Mouse (Mus musculus): ENCODE data around the gene Commd6.
"Not testable (repeated sequence)": the region's sequence is repeated elsewhere in the genome, so short reads cannot be mapped to it uniquely, and the experiment has no call there.

The Commd6 gene

DNA sequence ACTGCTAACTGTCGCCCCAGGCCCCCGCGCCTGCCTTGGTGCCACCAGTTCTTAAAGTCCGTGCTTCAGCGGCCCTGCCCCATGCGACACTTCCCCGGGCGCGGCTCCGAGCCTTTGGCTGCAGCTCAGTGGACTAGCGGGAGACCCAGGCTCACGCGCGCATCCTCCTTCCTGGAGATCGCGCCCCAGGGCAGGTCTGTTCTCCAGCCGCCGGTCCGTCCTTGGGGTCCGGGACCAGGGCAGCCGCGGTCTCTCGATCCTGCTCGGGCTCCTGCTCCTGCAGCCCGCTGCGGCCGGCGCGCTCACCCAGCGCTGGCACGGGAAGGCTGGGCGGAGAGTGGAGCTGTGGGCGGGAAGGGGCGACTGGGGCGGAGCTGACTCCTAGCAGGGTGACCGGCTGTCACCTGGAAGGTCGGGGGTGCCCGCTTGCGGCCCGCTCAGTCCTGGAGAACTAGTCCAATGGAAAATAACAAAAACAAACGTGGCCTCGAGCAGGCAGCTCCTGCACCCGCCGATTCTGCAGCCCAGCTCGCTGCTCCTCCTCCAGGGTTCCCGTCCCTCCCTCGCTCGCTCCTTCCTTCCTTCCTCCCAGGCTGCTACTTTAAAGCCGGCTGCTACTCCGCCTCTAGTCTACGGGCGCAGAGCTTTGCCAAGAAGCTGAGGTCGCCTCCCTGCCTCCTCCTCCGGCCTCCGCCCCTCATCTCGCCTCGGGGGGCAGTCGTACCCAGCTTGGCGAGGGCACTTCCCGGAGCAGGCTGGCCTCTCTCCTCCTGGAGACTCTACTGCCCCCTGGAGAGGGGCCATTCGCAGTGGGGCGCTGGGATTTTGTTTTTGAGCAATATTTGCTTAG is 31.7 kb downstream of the Commd6 start, which contains the start of gene Tbc1d4:
Gene Tbc1d4, minus strand, starts transcription at position 673 of the 850 bp plus-strand sequence.
- peak; percentile 88 to 90 for DNase-seq

DNA sequence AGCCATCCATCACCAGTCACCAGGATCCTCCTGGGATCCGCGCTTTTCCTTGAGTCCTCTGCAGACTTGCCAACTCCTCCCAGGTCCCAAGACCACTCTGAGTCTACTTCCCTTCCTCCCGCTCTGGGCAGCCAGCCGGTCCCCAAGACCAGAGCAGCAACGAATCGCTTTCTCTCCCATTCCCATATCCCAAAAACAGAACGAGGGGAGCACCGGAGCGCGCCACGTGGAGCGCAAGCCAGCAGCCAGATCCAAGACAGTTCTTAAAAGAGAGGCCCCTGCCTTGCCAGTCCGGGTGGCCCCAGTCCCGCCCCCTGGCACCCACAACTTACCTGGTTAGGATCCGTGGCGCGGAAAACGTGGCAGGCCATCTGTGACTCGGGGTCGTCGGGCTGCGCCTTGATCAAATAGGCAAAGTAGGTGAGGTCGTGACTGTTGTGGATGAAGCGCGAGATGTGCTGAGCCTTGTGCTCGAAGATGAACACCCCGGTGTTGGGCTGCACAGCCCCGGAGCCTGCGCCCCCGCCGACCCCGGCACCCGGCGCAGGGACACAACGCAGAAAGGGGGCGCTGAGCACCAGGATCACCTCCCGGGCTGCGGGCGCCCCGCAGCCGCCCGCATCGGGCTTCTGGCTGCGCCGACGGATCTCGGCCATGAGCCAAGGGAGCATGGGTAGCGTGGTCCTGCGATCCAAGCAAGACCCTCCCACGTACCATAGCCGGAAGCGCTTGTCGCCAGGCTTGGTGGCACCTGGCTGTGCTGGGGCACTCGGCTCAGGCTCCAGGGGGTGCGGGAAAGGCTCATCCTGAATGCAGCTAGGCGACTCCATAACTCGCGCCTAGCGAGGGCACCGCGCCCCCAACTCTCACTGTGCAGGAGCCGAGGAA is 32.6 kb downstream of the Commd6 start:
- DNase-seq = peak; percentile 49 to 62

DNA sequence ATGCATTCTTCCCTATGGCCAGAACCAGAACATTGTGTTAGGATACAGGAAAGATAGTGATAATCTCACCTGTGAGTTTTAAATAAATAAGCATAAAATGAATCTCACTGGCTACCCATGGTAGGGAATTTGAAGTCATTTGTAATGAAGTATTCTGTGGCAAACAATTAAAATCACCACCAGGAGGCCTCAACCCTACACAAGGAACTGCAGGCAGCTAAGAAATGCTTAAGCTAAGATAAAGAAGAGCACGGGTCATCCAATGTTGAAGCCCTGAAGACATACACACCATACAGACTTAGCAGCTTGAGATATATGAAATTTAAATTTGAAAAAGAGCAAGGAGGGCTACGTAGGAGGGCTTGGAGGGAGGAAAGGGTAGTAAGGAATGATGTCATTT is 34.6 kb downstream of the Commd6 start:
- DNase-seq = no peak

DNA sequence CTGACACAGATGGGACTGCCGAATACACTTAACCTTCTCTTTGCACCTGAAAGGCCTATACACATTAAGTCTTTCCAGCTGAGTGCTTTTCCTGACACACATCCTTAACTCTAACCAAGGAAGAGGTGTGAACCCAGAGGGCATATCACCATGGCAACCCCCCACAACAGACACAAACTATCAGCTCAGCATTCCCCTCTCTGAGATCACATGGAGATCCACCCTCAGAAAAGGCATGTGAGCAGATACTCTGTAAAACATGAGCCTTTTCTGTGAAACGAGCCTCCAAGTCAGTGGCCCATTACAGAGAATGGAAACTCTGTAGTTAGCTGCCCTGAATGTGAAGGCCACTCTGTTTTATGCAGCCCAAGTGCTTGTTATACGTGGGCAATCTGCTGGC is 37.6 kb downstream of the Commd6 start:
- no peak for DNase-seq

DNA sequence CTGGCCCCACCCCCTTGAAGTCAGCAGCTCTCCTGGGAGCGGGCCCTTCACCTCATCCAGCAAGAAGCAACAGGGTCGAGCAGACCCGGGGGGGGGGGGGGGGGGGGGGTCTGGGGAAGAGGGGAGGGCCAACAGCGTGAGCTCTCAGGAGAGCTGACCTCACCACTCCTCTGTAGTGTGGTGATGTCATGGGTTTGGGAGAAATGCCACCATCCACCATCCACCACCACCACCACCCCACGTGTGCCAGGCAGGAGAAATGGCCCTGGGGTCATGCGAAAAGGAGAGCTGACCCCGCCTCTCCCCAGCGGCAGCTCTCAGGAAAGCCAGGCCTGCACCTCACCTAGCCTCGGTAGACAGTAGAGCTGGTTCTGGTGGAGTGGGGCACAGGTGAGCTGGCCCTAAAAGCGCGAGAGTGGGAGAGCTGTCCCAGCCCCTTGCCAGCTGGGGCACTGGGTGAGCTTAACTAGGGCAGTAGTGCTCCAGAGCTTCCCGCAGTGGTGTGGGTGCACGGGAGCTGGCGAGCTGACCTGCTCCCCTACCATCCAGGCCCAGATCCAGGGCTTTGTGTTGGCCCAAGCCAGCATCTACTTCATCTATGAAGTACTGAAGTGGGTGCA is 43.3 kb downstream of the Commd6 start:
- DNase-seq = no peak

DNA sequence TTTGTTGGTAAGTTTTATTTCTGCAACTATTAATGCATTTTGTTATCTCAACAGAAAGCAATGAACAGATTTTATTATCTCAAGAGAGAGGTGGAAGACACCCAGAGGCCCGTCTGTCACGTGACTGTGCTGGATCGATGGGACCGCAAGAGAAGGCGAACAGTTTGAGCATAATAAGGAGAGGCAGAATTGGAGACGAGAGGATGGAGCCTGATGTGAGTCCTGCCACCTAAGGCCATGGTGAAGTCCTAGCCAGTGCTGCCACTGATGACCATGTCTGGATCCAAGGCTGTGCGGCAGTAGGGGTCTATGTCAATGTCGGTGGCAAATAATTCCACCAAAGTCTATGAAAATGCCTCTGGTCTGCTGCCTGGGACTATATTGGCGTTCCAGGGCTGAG is 43.8 kb downstream of the Commd6 start:
- no peak for DNase-seq

DNA sequence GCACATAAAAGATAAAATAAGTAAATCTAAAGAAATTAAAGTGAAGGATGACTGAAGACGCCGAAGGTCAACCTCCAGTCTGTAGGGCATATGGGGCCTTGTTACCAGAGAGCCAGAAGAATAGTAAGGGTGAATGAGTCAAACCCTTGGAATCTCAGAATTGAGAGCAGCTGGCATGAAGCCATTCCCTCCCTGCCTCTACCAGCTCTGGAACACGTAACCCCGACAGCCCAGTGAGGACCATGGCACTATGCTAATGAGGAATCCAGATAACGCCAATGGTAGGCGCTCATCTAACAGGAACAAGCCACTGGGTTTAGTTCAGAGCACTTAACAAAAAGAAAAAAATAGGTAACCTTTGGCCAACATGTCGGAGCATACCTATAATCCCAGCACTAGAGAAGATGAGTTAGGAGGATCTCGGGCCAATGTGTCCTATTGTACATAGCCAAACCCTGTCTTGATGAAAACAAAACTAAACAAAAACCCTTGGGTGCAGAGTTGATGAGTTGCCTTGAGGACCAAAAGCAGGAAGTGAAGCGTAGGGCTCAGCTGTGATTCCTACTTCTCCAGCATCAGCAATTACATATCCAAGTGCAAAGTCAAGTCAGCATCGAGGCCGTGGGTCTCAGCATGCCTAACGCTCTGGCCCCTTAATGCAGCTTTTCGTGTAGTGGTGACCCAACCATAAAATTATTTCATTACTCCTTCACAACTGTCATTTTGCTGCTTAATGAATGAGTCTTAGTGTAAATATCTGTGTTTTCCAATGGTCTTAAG is 45.0 kb downstream of the Commd6 start:
- no peak for DNase-seq

DNA sequence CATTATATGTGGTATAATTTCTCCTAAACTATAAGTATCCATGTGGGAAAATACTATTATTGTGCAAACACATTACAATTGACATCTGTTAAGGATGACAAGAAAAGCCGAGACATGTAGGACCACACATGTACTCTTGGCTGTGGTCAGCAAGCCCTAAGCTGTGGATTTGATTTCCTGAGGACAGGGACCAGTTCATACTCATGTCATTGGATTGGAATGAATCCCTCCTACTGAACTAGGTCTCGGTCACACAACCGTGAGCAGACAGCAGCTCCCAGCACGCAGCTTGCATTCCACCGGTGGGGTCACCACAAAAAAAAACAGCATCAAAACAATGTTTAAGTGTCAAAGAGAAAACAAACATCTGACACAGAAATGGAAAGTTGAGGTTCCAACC is 46.5 kb downstream of the Commd6 start:
- DNase-seq = no peak

DNA sequence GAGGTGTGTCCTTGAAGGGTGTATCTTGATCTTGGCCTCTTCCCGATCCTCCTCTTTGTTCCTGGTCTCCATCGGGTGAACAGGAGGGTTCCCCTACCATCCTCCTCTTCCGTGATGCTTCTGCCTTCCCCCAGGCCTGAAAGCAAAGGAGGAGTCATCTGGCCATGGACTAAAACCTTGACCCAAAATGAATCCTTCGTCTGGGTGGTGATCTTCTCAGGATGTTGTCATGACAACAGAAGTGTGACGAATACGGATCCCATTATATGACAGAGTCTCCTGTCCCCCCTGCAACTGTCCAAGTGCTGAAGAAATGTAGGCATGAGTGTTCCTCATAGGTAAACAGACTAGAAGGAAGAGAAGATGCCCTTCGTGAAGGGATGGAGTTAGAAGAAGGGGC is 47.1 kb downstream of the Commd6 start:
- DNase-seq = no peak

DNA sequence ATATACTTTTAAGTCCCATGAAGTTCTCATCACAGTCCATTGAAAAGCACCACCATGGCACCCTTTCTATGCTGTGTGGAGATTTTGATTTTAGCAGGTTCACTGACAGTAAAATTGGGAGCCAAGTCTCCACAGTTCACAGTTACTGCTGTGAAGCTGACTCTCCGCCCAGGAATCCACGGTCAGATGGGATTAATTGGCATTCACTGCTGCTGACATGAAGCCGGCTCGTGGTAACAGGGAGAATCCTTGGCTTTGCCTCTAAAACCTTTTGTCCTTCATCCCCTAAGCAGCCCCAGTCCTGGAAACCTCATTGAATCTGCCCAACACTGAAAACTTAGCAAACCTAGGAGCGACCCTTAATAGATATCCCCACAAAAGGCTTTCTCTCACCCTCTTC is 49.4 kb downstream of the Commd6 start:
- peak; percentile 53 to 62 for DNase-seq

DNA sequence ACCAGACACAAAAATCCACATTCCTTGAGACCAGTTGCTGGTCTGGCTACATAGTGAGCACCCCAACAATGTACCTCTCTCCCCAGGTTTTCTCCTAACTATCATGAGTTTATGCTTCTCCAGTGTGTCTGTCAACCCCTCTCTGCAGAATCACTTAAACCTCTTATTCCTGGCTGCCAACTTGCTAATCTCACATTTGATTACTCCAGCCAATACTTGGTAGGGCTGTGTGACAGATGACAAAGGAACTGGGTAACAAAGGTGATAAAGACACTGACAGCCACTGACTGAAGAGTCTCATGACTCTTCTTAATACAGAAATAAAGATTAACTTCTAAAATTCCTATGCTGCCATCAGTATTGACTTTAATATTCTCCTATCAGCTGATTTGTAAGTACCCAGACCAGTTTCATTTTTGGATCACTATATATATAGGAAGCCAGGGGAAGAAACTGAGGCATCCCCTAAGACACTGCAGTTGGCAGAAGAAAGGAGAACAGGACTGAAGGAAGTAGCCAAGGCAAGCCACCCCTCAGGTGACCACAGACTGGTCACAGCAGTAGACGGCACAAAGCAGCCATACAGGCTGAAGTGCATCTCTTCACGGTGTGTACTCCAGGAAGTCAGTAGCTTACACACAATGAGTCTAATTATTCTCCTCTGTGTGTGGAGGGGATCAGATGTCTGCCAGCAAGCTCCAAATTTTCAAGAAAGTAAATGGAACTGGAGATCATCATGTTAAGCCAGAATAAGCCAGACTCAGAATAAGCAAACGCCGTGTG is 52.1 kb downstream of the Commd6 start:
- not testable (repeated sequence) for DNase-seq

DNA sequence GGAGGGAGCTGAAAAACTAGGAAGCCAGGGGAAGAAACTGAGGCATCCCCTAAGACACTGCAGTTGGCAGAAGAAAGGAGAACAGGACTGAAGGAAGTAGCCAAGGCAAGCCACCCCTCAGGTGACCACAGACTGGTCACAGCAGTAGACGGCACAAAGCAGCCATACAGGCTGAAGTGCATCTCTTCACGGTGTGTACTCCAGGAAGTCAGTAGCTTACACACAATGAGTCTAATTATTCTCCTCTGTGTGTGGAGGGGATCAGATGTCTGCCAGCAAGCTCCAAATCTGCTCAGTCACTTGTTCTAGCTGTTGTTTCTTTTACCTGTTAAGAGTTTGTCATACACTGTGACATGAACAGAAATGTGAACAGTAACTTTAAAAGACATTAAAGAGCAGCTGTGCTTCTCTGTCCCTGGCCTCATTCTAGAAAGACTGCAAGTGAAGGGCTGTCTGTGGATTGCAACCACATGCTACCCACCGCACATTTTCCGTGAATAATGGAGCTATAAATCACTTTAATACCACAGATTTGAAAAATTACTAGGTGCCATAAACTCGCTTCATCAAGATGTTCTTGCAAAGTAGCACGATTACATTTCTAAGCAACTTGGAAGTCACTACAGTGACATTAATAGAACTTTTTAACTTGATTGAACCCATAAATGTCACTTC is 53.0 kb downstream of the Commd6 start:
- DNase-seq = not testable (repeated sequence)

DNA sequence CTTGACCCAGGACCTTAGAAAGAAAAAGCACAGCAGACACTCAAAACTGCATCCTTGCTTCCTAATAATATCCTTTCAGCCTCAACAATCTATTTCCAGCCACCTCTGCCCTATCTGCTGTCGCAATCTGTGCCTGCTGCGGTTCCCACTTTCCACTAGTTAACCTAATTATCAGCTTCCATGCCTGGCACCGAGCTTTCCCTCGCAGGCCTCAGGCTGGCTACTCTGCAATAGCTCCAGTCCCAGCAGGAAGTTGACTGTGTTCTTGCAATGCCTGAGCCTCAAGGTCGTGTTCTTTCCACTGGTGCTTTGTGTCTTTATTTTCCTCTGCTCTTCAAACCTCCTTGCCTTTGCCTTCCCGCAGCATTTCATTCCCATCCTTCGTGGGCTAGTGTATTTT is 54.4 kb downstream of the Commd6 start:
- peak; percentile 42 to 51 for DNase-seq
